Mouse (Mus musculus) E14TG2a.4 (cell line): Measurements from ENCODE around the gene Irgm2.

Source experiments
- CTCF ChIP-seq: conservative IDR thresholded peaks from 2 replicates; pipeline ENCODE4 v1.5.1; 2014; ENCODE audit warnings: low read length
- NANOG ChIP-seq: IDR thresholded peaks from 2 replicates; pipeline ENCODE4 v1.6.1; 2014; ENCODE audit warnings: borderline replicate concordance, low read length, mixed read lengths

DNA sequence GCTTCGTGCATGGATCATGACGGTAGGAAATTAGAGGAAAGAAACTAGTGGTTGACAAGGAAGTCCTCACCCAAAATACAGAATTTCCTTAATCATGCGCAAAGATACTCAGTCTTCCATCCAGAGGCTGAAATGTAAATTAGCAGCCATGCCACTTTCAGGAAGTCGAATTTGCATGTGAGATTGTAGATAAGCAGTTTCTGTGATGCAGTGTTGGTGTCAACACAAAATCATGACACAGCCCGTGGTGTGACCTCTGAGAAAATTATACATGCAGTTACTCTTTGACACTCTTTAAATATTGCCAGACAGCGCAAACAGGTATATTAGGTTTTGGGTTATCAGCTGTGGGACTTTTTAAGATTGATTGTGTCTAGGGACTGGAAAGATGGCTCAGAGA, 9.7 kb upstream of the Irgm2 start:
- TF ChIP-seq CTCF (no peak), NANOG (no peak)
